Mouse (Mus musculus) adipocyte (in vitro differentiated cells): ENCODE measurements at regions not wholly inside any gene's neighbourhood (a gene's known extent, or its start where the extent isn't known, plus 50 kb on each side); places are given as distances from the start of the nearest gene placed in this dataset.

ENCODE experiments used
- DNase-seq: peaks from one replicate; pipeline ENCODE4 v3.0.0-alpha.2; 2016; ENCODE audit warnings: low spot score

GRCm38 (mm10) chr12:26885831-26886634 is 417.0 kb downstream of the Cmpk2 start:
- no peak for DNase-seq

DNA sequence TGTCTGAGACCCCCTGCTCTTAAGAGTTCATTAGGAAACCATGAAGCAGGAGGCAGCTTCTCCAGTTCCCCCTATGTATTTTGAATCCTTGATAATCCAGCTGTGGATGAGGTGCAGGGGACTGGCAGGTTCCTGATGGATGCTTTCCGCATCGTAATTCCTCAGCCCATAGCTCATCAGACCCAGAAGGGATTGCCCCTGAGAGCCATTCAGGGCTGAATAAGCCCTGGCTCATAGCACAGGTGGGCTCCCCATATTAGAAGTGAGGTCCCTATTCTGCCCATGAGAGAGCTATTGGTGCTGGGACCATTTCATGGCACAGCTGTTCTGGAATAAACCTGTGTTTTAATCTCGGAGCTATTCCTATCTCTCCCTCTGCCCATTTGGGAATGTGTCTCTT is 416.1 kb downstream of the Cmpk2 start:
- DNase-seq: no peak

- no peak for DNase-seq
These were observed 415.2 kb downstream of the Cmpk2 start for GRCm38 (mm10) chr12:26884156-26884555.

DNA sequence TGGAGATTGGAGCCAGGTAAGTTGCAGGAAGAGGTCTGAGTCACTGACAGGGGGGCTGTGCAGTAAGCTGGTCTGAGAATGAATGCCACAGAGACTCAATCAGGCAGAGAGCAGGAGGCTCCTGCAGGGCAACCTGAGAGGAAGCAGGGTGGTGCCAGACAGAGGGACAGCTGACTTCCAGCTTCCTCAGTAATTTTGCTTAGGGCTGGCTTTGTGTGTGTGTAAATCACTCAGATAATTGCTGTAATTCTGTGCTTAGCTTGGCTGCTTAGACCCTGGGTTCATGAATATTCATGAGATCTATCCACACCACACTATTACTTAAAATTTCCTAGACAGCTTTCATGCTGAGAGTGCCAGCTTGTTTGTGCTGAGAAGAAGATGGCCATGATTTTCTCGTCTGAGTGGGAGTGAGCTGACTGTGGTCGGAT is 408.7 kb downstream of the Cmpk2 start:
- no peak for DNase-seq

DNA sequence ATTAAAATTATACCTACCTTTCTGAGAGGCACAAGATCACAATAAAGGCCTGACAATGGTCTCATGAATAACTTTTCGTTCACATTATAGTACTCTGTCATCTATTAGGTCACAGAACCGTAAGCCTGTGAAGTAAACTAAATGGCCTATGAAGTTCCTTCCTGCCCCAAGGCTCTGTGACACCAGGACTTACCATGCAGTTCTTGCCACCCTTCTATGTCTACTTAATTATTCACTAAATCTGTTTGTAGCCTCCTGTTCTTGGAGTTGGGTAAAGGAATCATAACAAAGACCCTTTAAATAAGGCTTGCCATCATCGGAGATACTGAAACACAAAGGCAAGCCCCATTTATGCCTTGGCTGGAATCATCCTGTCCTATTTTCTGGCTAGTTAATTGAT is 408.3 kb downstream of the Cmpk2 start:
- DNase-seq: no peak

DNA sequence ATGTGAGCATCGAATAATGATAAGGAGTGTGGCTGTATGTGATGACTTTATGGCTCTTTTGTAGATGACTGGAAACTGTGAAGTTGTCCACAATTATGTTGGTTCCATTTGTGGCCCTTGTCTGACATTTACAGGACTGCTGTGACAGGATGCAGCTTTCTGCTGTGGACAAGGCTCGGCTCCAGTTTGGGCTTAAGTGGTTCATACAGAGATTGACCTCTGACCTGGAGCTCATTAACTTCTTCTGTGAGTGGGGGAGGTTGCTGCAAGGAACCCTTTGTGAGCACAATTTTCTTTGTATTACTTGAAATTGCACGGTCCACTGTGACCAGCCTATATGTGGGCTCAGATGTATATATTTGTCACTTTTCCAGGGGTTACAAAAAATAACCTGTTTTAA is 403.5 kb downstream of the Cmpk2 start:
- no peak for DNase-seq

DNA sequence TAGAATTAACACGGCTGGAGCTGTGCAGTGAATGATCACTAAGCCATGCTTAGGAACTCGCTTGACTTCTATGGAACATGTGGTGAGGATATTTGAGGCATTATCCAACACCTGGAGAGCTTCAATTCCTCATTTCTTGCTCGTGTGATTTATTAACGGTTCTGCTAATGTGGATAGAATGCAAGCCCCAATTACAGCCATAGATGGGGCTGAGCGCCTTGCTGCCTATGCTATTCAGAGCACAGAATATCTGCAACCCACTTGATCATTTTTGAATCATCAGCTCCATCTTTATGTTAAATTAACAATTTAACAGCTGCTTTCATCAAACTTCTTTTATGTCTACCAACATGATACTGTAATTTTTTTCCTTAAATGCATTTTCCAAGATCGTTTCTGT is 398.7 kb downstream of the Cmpk2 start:
- DNase-seq: no peak

DNA sequence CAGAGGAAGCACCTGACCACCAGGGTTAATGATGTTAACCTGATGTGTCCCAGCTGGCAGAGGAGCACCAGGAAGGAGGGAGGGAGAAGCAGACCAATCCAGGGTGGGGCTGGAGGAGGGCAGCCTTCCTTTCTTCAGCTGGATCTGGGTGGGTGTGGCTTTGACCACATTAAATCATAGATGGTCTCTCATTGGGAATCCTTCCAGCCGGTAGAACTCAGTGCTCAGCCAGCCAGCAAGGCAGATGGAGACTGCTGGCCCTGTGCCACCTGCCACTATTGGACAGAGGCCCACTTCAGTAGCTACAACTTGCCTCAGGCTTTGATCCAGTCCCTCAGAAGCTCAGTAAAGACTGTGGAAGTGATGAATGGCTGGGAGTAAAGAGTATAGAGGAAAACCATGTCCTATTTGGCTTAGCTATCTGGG is 386.1 kb downstream of the Cmpk2 start:
- no peak for DNase-seq

- no peak for DNase-seq
These were observed 375.9 kb downstream of the Cmpk2 start for GRCm38 (mm10) chr12:26844917-26845316.

- no peak for DNase-seq
These were observed 373.7 kb downstream of the Cmpk2 start for GRCm38 (mm10) chr12:26842696-26843095.

DNA sequence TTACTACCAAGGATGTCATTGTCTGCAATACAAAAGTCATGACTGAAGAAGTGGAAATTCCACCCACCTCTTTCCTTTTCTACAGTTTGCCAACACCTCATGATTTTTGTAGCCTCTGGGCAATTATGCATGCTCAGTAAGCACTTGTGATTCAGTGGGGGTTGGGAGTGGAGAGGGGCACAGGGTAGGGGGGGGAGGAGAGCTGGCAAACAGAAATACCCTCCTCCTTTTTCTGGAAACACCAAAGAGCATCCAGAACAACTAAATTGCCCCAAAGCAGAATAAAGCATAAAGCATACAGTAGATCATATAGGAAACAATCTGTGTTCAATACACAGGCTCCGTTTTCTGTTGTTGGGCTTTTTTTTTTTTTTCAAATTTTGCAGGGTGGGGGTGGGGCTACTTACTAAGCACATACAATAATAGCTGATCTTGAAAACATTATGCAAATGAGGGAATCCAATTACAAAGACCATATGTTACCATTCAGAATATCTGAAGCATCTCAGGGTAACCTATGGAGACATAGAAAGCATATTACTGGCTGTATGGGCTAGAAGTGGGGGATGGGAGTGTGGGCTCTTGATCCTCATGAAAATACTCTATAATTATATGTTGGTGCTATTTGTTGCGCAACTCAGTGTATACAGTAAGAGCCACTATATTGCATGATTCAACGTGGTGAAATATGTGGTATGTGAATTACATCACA is 352.4 kb downstream of the Cmpk2 start:
- DNase-seq: no peak

DNA sequence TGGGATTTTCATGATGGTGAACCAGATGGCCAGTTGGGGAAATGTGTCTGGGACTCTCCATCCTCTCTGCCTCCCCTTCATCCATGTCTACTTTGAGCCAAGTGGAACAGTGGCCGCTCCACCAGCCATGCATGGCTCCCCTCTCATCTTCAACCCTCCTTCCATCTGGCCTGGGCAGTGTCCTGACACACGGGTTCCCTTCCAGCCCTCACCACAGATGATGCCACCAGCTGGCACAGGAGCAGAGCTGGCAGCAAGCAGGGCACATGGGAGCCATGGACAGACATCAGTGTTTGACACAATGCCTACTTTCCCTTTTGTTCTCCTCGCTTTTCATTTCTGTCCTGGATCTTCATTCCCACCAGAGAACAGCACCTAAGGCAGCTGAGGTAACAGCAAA is 348.9 kb downstream of the Cmpk2 start:
- DNase-seq: no peak

- DNase-seq: no peak
These were observed 346.8 kb downstream of the Cmpk2 start for GRCm38 (mm10) chr12:26815771-26816170.

- no peak for DNase-seq
These were observed 341.7 kb downstream of the Cmpk2 start for GRCm38 (mm10) chr12:26810565-26811177.

DNA sequence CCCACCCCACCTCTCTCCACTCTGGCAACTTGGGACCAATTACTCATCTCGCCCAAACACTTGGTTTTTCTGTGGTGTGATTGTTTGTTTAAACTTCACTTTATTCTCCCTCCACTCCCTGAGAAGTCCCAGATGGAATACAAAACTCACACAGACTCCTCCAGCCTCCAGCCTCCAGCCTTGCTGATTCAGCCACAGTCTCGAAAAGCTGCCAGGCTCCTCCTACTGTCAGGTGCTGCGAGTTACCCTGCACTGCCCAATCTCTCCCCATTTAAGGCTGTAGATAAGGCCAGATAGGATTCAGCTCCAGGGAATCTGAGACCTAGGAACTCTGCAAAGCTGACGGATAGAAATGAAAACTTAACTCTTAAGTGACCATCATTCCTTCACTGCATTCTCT is 340.7 kb downstream of the Cmpk2 start:
- no peak for DNase-seq

GRCm38 (mm10) chr12:26802542-26802941 is 333.5 kb downstream of the Cmpk2 start:
- no peak for DNase-seq

GRCm38 (mm10) chr12:26799310-26799709 is 330.3 kb downstream of the Cmpk2 start:
- no peak for DNase-seq

- DNase-seq: no peak
These were observed 327.4 kb downstream of the Cmpk2 start for GRCm38 (mm10) chr12:26796367-26796766.

GRCm38 (mm10) chr12:26789336-26789846 is 320.4 kb downstream of the Cmpk2 start:
- no peak for DNase-seq

DNA sequence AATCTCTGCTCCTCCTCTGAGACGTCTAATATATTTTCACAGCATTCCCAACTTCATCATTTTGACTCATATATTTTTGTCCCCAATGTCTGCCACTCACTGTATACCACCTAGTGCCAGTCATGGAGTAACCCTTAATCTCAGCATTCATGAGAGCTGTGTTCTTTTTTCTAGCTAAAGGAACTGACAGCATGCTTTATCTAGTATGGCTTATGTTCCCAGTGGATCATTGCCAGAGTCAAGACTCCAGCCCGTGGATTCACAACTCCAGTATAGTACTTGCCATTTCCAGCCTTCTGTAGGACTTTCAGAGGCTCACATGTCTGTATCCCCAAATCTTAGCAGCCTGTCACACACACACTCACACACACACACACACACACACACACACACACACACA is 316.5 kb downstream of the Cmpk2 start:
- no peak for DNase-seq

GRCm38 (mm10) chr12:26784426-26784825 is 315.4 kb downstream of the Cmpk2 start:
- no peak for DNase-seq

DNA sequence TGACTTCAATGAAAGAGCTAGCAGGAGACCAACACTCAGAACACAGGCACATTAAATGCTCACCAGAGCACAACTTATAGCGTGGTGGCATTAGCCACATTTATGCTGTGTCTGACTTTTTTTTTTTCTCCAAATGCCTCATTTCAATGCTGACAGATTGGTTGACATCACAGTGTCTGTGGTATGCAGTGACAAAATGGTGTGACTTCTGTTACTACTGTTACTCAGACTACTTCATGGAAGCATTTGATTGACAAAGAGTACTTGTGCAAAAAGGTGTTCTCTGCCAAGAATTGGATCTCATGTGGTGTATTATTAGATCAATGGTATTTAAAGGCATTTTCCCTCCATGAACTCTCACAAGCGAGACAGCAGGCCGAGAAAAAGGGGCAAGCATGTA is 314.8 kb downstream of the Cmpk2 start:
- no peak for DNase-seq

DNA sequence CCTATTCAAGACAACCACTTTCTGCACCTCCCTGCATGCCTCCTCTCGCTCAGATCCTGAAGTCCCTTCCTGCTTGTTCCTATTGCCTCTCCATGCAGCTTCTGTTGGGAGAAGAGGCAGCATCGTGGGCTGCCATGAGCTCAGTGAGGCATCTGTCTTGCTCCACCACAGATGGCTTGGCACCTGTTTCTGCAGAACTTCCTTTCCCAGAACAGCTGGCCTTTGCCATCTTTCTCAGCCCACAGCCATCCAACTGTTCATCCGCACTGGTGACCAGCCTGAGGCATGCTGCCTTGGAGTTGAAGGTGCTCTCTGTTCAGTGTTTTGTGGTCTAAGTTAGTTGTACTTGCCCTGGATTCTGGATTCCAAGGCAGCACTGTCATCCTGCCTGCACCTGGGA is 312.5 kb downstream of the Cmpk2 start:
- DNase-seq: no peak
